Mouse (Mus musculus): ENCODE results near the gene 2210016L21Rik.

Gene 2210016L21Rik

GRCm38 (mm10) chr5:114949812-114950211 lies 7.9 kb downstream of the 2210016L21Rik start:
- Histone ChIP-seq H3K36me3 (ENCODE audit: insufficient read depth, low read length) (peaks cover 89% of the 10 kb centered on the region), H3K27me3 (ENCODE audit: insufficient read depth, low read length) (no peaks in the 10 kb centered on the region), H3K4me1 (replicated peaks; ENCODE audit: low read depth, low read length) (peaks cover 35% of the 10 kb centered on the region), H3K9me3 (ENCODE audit: low read length) (peaks cover 21% of the 10 kb centered on the region), H3K4me3 (replicated peaks; ENCODE audit: low read length) (no peak overlapping the region)
- TF ChIP-seq CTCF (conservative IDR thresholded peaks at IDR 0.05; ENCODE audit: low read length) (no peak), NANOG (IDR thresholded peaks at IDR 0.05; ENCODE audit: borderline replicate concordance, low read length) (no peak), POU5F1 (IDR thresholded peaks at IDR 0.05; ENCODE audit: borderline replicate concordance, low read length) (no peak)

- no peak for TF ChIP-seq CTCF (conservative IDR thresholded peaks at IDR 0.05; ENCODE audit: low read length)
- TF ChIP-seq NANOG (IDR thresholded peaks at IDR 0.05; ENCODE audit: borderline replicate concordance, low read length): no peak
- TF ChIP-seq POU5F1 (IDR thresholded peaks at IDR 0.05; ENCODE audit: borderline replicate concordance, low read length): no peak
- Histone ChIP-seq H3K27me3 (ENCODE audit: insufficient read depth, low read length) (no peaks in the 10 kb centered on the region), H3K36me3 (ENCODE audit: insufficient read depth, low read length) (peaks cover 90% of the 10 kb centered on the region), H3K4me1 (replicated peaks; ENCODE audit: low read depth, low read length) (peaks cover 30% of the 10 kb centered on the region), H3K4me3 (replicated peaks; ENCODE audit: low read length) (no peak overlapping the region), H3K9me3 (ENCODE audit: low read length) (peaks cover 30% of the 10 kb centered on the region)
Measured at GRCm38 (mm10) chr5:114950669-114951068, 8.7 kb downstream of the 2210016L21Rik start.

DNA sequence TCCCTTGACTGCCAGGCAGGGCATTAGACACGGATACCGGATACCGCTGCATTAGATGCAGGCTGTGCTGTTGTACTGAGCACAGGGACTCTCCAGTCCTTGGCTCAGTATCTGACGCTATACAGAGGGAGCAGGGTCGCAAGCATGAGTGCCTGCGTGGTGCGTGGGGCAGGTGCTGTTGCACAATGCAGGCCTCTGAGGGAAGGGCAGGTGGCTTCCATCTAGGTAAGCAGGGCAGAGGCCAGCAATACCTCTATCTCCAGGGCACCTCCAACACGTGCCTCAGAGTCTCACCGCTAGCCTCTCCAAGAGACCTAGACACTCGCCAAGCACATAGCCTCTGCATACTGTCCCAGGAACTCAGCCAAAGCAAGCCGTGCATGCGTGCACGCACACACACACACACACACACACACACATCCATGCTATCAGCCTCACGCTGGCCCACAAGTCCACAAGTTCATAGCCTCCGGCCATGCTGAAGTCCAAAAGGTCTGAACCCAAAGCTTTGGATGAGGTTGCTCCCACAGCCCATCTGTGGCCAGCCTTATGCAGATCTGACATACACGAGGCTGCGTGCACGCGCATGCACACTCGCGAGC lies 9.4 kb downstream of the 2210016L21Rik start:
- Histone ChIP-seq H3K4me1 (replicated peaks; ENCODE audit: low read depth, low read length) (peaks cover 30% of the 10 kb centered on the region), H3K27me3 (ENCODE audit: insufficient read depth, low read length) (no peaks in the 10 kb centered on the region), H3K36me3 (ENCODE audit: insufficient read depth, low read length) (peaks cover 88% of the 10 kb centered on the region), H3K4me3 (replicated peaks; ENCODE audit: low read length) (no peak overlapping the region), H3K9me3 (ENCODE audit: low read length) (peaks cover 37% of the 10 kb centered on the region)
- TF ChIP-seq CTCF (conservative IDR thresholded peaks at IDR 0.05; ENCODE audit: low read length) (no peak), NANOG (IDR thresholded peaks at IDR 0.05; ENCODE audit: borderline replicate concordance, low read length) (no peak), POU5F1 (IDR thresholded peaks at IDR 0.05; ENCODE audit: borderline replicate concordance, low read length) (no peak)

DNA sequence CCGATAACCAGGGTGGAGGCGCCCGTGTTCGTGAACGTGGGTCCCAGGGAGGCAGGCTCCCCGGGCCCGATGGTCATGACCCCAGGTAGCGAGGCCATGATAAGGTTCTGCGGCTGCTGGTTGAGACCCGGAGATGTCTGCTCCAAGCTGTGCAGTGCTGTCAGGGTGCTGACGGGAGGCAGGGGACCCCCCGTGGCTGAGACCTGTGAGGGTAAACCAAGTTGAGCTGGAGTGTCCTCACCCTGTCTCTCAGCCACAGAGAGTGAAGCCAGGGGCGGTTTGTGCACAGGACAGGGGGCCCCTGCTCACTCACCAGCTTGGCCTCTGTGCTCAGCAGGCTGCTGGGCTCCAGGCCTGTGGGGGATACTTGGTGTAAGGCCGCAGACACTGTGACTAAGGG lies 11.4 kb downstream of the 2210016L21Rik start:
- TF ChIP-seq POU5F1 (IDR thresholded peaks at IDR 0.05; ENCODE audit: borderline replicate concordance, low read length): no peak
- Histone ChIP-seq H3K9me3 (ENCODE audit: low read length) (peaks cover 42% of the 10 kb centered on the region), H3K27me3 (ENCODE audit: insufficient read depth, low read length) (no peaks in the 10 kb centered on the region), H3K4me3 (replicated peaks; ENCODE audit: low read length) (no peak overlapping the region), H3K4me1 (replicated peaks; ENCODE audit: low read depth, low read length) (peaks cover 26% of the 10 kb centered on the region), H3K36me3 (ENCODE audit: insufficient read depth, low read length) (peaks cover 68% of the 10 kb centered on the region)

- peaks cover 48% of the 10 kb centered on the region for H3K36me3 ChIP-seq (ENCODE audit: insufficient read depth, low read length)
- TF ChIP-seq POU5F1 (IDR thresholded peaks at IDR 0.05; ENCODE audit: borderline replicate concordance, low read length): no peak
- no peak for TF ChIP-seq CTCF (conservative IDR thresholded peaks at IDR 0.05; ENCODE audit: low read length)
- TF ChIP-seq NANOG (IDR thresholded peaks at IDR 0.05; ENCODE audit: borderline replicate concordance, low read length): no peak
Measured at GRCm38 (mm10) chr5:114958069-114958468, 16.1 kb downstream of the 2210016L21Rik start.

GRCm38 (mm10) chr5:114961590-114962360 lies 19.8 kb downstream of the 2210016L21Rik start:
- H3K4me3 ChIP-seq (replicated peaks; ENCODE audit: low read length): no peak overlapping the region
- TF ChIP-seq CTCF (conservative IDR thresholded peaks at IDR 0.05; ENCODE audit: low read length) (no peak), NANOG (IDR thresholded peaks at IDR 0.05; ENCODE audit: borderline replicate concordance, low read length) (no peak), POU5F1 (IDR thresholded peaks at IDR 0.05; ENCODE audit: borderline replicate concordance, low read length) (no peak)
- H3K4me1 ChIP-seq (replicated peaks; ENCODE audit: low read depth, low read length): peaks cover 17% of the 10 kb centered on the region
- peaks cover 18% of the 10 kb centered on the region for H3K36me3 ChIP-seq (ENCODE audit: insufficient read depth, low read length)
- peaks cover 42% of the 10 kb centered on the region for H3K9me3 ChIP-seq (ENCODE audit: low read length)
- no peaks in the 10 kb centered on the region for H3K27me3 ChIP-seq (ENCODE audit: insufficient read depth, low read length)

More at GRCm38 (mm10) chr5:114958069-114958468, 16.1 kb downstream of the 2210016L21Rik start:
- no peak overlapping the region for H3K4me3 ChIP-seq (replicated peaks; ENCODE audit: low read length)
- peaks cover 79% of the 10 kb centered on the region for H3K9me3 ChIP-seq (ENCODE audit: low read length)
- no peaks in the 10 kb centered on the region for H3K4me1 ChIP-seq (replicated peaks; ENCODE audit: low read depth, low read length)
- H3K27me3 ChIP-seq (ENCODE audit: insufficient read depth, low read length): no peaks in the 10 kb centered on the region

DNA sequence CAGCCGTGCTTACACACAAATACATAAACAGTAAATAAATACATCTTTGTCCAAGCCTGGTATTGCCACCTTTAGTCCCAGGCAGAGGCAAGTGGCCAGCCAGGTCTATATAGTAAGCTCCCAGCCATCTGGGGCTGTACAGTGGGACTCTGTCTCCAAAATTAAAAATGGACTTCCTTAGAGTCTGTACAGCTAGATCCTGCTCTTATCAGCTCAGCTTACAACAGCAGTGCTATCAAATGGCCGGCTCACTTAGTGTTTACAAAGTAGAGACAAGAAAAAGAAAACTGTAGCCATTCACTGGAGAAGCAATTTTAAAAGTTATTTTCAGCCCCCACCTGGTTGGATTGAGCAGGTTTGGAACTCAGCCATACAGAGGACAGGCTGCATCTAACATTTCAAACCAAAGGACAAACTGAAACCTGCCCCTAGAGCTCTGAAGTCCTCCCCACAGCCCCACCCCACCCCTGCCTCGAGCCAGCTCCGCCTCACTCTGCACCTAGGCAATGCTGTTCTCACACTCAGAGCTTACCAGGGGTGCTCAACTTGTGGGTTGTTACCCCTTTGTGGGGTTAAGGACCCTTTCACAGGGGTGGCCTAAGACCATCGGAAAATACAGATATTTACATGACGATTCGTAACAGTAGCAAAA lies 22.5 kb downstream of the 2210016L21Rik start:
- peaks cover 31% of the 10 kb centered on the region for H3K9me3 ChIP-seq (ENCODE audit: low read length)
- peaks cover 38% of the 10 kb centered on the region for H3K4me1 ChIP-seq (replicated peaks; ENCODE audit: low read depth, low read length)
- H3K36me3 ChIP-seq (ENCODE audit: insufficient read depth, low read length): peaks cover 11% of the 10 kb centered on the region
- H3K4me3 ChIP-seq (replicated peaks; ENCODE audit: low read length): no peak overlapping the region
- TF ChIP-seq POU5F1 (IDR thresholded peaks at IDR 0.05; ENCODE audit: borderline replicate concordance, low read length): no peak
- TF ChIP-seq NANOG (IDR thresholded peaks at IDR 0.05; ENCODE audit: borderline replicate concordance, low read length): no peak
- TF ChIP-seq CTCF (conservative IDR thresholded peaks at IDR 0.05; ENCODE audit: low read length): no peak
- H3K27me3 ChIP-seq (ENCODE audit: insufficient read depth, low read length): 0 out of 2 replicates have a peak, but pooled peaks cover 6% of the 10 kb centered on the region

Measured in E14TG2a.4 (cell line).